Mouse (Mus musculus) limb, embryonic 14.5 days (tissue): ENCODE results near the gene Mrps18c. TPM values are rescaled to one million over a fixed set of nuclear protein-coding genes. Genes with fewer than 3 reads are reported as not detected.

Source experiments
- ATAC-seq: fragments of 200-750 bp; cut with Nextera tagmentation; 2 replicates; pipeline ENCODE4 v1.8.0; 2017; ENCODE audit warnings: low read depth, moderate number of reproducible peaks, moderate TSS enrichment; ENCODE audit not compliant: low FRiP score
- DNase-seq: peaks from one replicate; pipeline ENCODE4 v3.0.0-alpha.2; 2015; ENCODE audit warnings: low spot score
- H3K27ac ChIP-seq: fragments of 300-500 bp; sonication (generic); replicated peaks from 2 replicates; pipeline ENCODE4 v1.5.1; 2014; ENCODE audit warnings: low read depth, mild to moderate bottlenecking, low read length, moderate library complexity, mixed read lengths
- H3K27me3 ChIP-seq: fragments of 300-500 bp; sonication (generic); 2 replicates; pipeline ENCODE4 v1.6.1; 2014; ENCODE audit warnings: low read length, mixed read lengths; ENCODE audit not compliant: control insufficient read depth, insufficient read depth
- H3K36me3 ChIP-seq: fragments of 300-500 bp; sonication (generic); 2 replicates; pipeline ENCODE4 v1.6.1; 2014; ENCODE audit warnings: mild to moderate bottlenecking, low read length, moderate library complexity, mixed read lengths; ENCODE audit not compliant: control insufficient read depth, insufficient read depth
- H3K4me1 ChIP-seq: fragments of 300-500 bp; sonication (generic); 2 replicates; pipeline ENCODE4 v1.6.1; 2014; ENCODE audit warnings: antibody characterized with exemption, low read length, mixed read lengths; ENCODE audit not compliant: control insufficient read depth, insufficient read depth
- H3K4me2 ChIP-seq: fragments of 300-500 bp; sonication (generic); replicated peaks from 2 replicates; pipeline ENCODE4 v1.6.1; 2014; ENCODE audit warnings: low read depth, mild to moderate bottlenecking, low read length, moderate library complexity; ENCODE audit not compliant: severe bottlenecking
- H3K4me3 ChIP-seq: fragments of 300-500 bp; sonication (generic); replicated peaks from 2 replicates; pipeline ENCODE4 v1.5.1; 2014; ENCODE audit warnings: low read length
- H3K9ac ChIP-seq: fragments of 300-500 bp; sonication (generic); 2 replicates; pipeline ENCODE4 v1.6.1; 2014; ENCODE audit warnings: mild to moderate bottlenecking, low read depth, low read length, moderate library complexity; ENCODE audit not compliant: severe bottlenecking
- H3K9me3 ChIP-seq: fragments of 300-500 bp; sonication (generic); 2 replicates; pipeline ENCODE4 v1.6.1; 2016; ENCODE audit warnings: low read length; ENCODE audit not compliant: control insufficient read depth
- POLR2A ChIP-seq: fragments of 200-500 bp; IDR thresholded peaks from 2 replicates; pipeline ENCODE4 v1.8.0; 2012; ENCODE audit warnings: inconsistent platforms, mild to moderate bottlenecking, moderate library complexity, borderline replicate concordance; ENCODE audit not compliant: insufficient read depth, insufficient read length; ENCODE audit errors: extremely low read depth
- WGBS: fragments of 180-500 bp; shearing (Covaris S2); extraction: QIAGEN DNeasy Blood & Tissue Kit; methylation state at CpG from one replicate; pipeline ENCODE4 v1.1.7; 2014; 5-methylcytosine and 5-hydroxymethylcytosine counted together
- polyA plus RNA-seq, 2 experiments: library from polyadenylated mRNA; depleted of rRNA in 1 of 2; stranded (reverse) in 1 of 2; unstranded in 1 of 2; fragments of >200 nt; fragmentation: Nextera tagmentation in 1 of 2; extraction: Ambion mirVana in 1 of 2; gene quantifications; 2 replicates each; pipeline versions ENCODE4 v1.2.1 to v1.2.3; 2012 to 2014

Gene Mrps18c
- polyA plus RNA-seq, 2 experiments: 69.2 to 164 TPM

- peaks cover 51% of the 10 kb centered on the region for H3K36me3 ChIP-seq
- no peak for ATAC-seq
- H3K4me3 ChIP-seq: no peak overlapping the region
- TF ChIP-seq POLR2A: no peak
- no peak overlapping the region for H3K4me2 ChIP-seq
- H3K4me1 ChIP-seq: no peaks in the 10 kb centered on the region
- no peak for DNase-seq
- whole genome bisulfite sequencing: 93% methylated on average over 5 of the region's 5 CpGs
- H3K27me3 ChIP-seq: no peaks in the 10 kb centered on the region
- no peaks in the 10 kb centered on the region for H3K9me3 ChIP-seq
- H3K9ac ChIP-seq: no peak overlapping the region
- no peak overlapping the region for H3K27ac ChIP-seq
Measured at GRCm38 (mm10) chr5:100776900-100777299, 21.5 kb upstream of the Mrps18c start.

GRCm38 (mm10) chr5:100779002-100779401 lies 19.4 kb upstream of the Mrps18c start:
- Histone ChIP-seq H3K9me3 (no peaks in the 10 kb centered on the region), H3K27me3 (no peaks in the 10 kb centered on the region), H3K9ac (no peak overlapping the region), H3K4me2 (no peak overlapping the region), H3K4me1 (no peaks in the 10 kb centered on the region), H3K36me3 (peaks cover 54% of the 10 kb centered on the region), H3K27ac (no peak overlapping the region), H3K4me3 (no peak overlapping the region)
- TF ChIP-seq POLR2A: no peak
- no peak for DNase-seq
- ATAC-seq: no peak
- WGBS: 95% methylated on average over 13 of the region's 13 CpGs

DNA sequence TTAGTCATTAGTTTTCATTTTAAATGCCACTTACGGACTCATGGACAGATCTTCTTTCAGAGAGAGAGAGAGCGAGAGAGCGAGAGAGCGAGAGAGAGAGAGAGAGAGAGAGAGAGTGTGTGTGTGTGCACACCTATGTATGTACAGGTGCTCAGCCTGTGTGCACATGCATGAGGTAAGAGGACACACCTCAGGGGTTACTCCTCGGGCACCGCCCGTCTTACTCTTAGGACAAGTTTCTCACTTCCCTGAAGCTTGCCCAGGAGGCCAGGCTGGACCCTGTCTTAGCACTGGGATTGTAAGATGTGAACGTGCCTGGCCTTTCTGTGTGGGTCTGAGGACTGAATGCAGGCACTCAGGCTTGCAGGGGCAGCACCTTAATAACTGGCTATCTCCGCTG lies 10.9 kb upstream of the Mrps18c start:
- Histone ChIP-seq H3K27me3 (no peaks in the 10 kb centered on the region), H3K36me3 (peaks cover 63% of the 10 kb centered on the region), H3K9ac (no peak overlapping the region), H3K9me3 (no peaks in the 10 kb centered on the region), H3K4me3 (no peak overlapping the region), H3K4me2 (no peak overlapping the region), H3K27ac (no peak overlapping the region), H3K4me1 (no peaks in the 10 kb centered on the region)
- no peak for ATAC-seq
- WGBS: 92% methylated on average over 9 of the region's 9 CpGs
- TF ChIP-seq POLR2A: no peak
- no peak for DNase-seq

GRCm38 (mm10) chr5:100792261-100792660 lies 6.2 kb upstream of the Mrps18c start:
- H3K27ac ChIP-seq: no peak overlapping the region
- H3K9ac ChIP-seq: no peak overlapping the region
- peaks cover 51% of the 10 kb centered on the region for H3K36me3 ChIP-seq
- no peak overlapping the region for H3K4me3 ChIP-seq
- ATAC-seq (no peak), DNase-seq (no peak)
- no peak for TF ChIP-seq POLR2A
- WGBS: 85% methylated on average over 7 of the region's 7 CpGs
- H3K27me3 ChIP-seq: no peaks in the 10 kb centered on the region
- no peak overlapping the region for H3K4me2 ChIP-seq
- H3K4me1 ChIP-seq: no peaks in the 10 kb centered on the region
- H3K9me3 ChIP-seq: no peaks in the 10 kb centered on the region

DNA sequence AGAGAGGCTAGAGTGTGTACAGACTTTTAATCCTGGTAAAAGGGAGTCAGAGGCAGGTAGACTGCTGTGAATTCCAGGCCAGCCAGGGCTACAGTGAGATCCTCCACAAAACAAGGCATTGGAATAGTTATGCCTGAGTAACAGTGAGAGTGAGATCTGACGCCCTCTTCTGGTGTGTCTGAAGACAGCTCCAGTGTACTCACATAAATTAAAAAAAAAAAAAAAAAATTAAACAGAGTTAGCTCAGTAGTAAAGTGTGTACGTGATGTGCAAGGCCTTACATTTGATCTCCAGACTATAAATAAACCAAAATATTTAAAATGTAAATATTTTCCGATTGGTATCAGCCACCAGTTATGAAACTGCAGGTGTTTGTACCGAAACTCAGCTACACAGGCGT lies 4.3 kb upstream of the Mrps18c start:
- H3K4me3 ChIP-seq: no peak overlapping the region
- DNase-seq (no peak), ATAC-seq (no peak)
- 79% methylated on average over 5 of the region's 5 CpGs for WGBS
- no peak overlapping the region for H3K27ac ChIP-seq
- no peak overlapping the region for H3K4me2 ChIP-seq
- peaks cover 3% of the 10 kb centered on the region; the same call in 1 of the 2 replicates for H3K4me1 ChIP-seq
- no peaks in the 10 kb centered on the region for H3K27me3 ChIP-seq
- H3K9me3 ChIP-seq: no peaks in the 10 kb centered on the region
- peaks cover 34% of the 10 kb centered on the region for H3K36me3 ChIP-seq
- H3K9ac ChIP-seq: no peak overlapping the region
- TF ChIP-seq POLR2A: no peak

DNA sequence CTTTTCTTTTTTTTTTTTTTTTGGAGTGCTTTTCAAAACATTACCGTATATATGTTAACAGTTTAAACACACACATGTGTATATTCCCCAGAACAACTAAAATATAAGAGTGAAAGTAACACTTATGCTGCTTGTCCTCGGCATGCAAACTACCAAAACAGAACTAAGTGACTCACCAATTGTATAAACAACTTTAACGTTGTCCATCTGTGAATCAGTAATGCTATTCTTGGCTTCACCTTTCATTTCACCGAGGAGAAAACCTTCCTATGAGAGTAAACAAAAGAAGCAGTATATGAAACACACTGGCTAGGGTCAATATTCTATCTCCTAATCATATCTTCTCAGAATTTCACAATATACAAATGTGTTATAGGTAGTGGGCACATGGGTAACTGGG lies 19.9 kb downstream of the Mrps18c start:
- no peak for ATAC-seq
- H3K9me3 ChIP-seq: no peaks in the 10 kb centered on the region
- no peaks in the 10 kb centered on the region for H3K27me3 ChIP-seq
- DNase-seq: no peak
- 0 out of 2 replicates have a peak, but pooled peaks cover 5% of the 10 kb centered on the region for H3K4me1 ChIP-seq
- no peak for TF ChIP-seq POLR2A
- no peak overlapping the region for H3K4me3 ChIP-seq
- H3K9ac ChIP-seq: no peak overlapping the region
- peaks cover 20% of the 10 kb centered on the region for H3K36me3 ChIP-seq
- no peak overlapping the region for H3K4me2 ChIP-seq
- no peak overlapping the region for H3K27ac ChIP-seq
- WGBS: 87% methylated on average over 4 of the region's 4 CpGs
